Mouse (Mus musculus): ENCODE results near the gene Eaf2.

Gene Eaf2

GRCm38 (mm10) chr16:36874583-36875275, at the start of gene Eaf2, which contains the start of gene Golgb1:
Gene Eaf2, minus strand, starts transcription at chr16:36875003.
Gene Golgb1, plus strand, starts transcription at chr16:36875140.
- DNase-seq (ENCODE audit: inconsistent age in 2 of 2, low spot score in 1 of 2): peak; percentile 97 to 98

GRCm38 (mm10) chr16:36924312-36924711, 49.5 kb upstream of the Eaf2 start:
- peak; percentile 56 to 77 for DNase-seq (ENCODE audit: inconsistent age in 2 of 2, low spot score in 1 of 2)

GRCm38 (mm10) chr16:36921980-36922379, 47.2 kb upstream of the Eaf2 start:
- DNase-seq (ENCODE audit: inconsistent age in 2 of 2, low spot score in 1 of 2): no peak

GRCm38 (mm10) chr16:36921067-36921613, 46.3 kb upstream of the Eaf2 start:
- DNase-seq (ENCODE audit: inconsistent age in 2 of 2, low spot score in 1 of 2): no peak

GRCm38 (mm10) chr16:36920410-36920809, 45.6 kb upstream of the Eaf2 start:
- DNase-seq (ENCODE audit: inconsistent age in 2 of 2, low spot score in 1 of 2): no peak

- DNase-seq (ENCODE audit: inconsistent age in 2 of 2, low spot score in 1 of 2): no peak
Observed at GRCm38 (mm10) chr16:36918505-36918904, 43.7 kb upstream of the Eaf2 start.

- no peak for DNase-seq (ENCODE audit: inconsistent age in 2 of 2, low spot score in 1 of 2)
Observed at GRCm38 (mm10) chr16:36914195-36914594, 39.4 kb upstream of the Eaf2 start.

GRCm38 (mm10) chr16:36912311-36912710, 37.5 kb upstream of the Eaf2 start:
- no peak for DNase-seq (ENCODE audit: inconsistent age in 2 of 2, low spot score in 1 of 2)

- no peak for DNase-seq (ENCODE audit: inconsistent age in 2 of 2, low spot score in 1 of 2)
Observed at GRCm38 (mm10) chr16:36911909-36912308, 37.1 kb upstream of the Eaf2 start.

GRCm38 (mm10) chr16:36903156-36903555, 28.4 kb upstream of the Eaf2 start:
- peak; percentile 16 to 76 for DNase-seq (ENCODE audit: inconsistent age in 2 of 2, low spot score in 1 of 2)

GRCm38 (mm10) chr16:36896712-36897111, 21.9 kb upstream of the Eaf2 start:
- DNase-seq (ENCODE audit: inconsistent age in 2 of 2, low spot score in 1 of 2): no peak

- no peak for DNase-seq (ENCODE audit: inconsistent age in 2 of 2, low spot score in 1 of 2)
Observed at GRCm38 (mm10) chr16:36893317-36893716, 18.5 kb upstream of the Eaf2 start.

- DNase-seq (ENCODE audit: inconsistent age in 2 of 2, low spot score in 1 of 2): no peak
Observed at GRCm38 (mm10) chr16:36891415-36891814, 16.6 kb upstream of the Eaf2 start.

- DNase-seq (ENCODE audit: inconsistent age in 2 of 2, low spot score in 1 of 2): no peak
Observed at GRCm38 (mm10) chr16:36890559-36890958, 15.8 kb upstream of the Eaf2 start.

- peak; percentile 30 to 55 for DNase-seq (ENCODE audit: inconsistent age in 2 of 2, low spot score in 1 of 2)
Observed at GRCm38 (mm10) chr16:36887546-36887945, 12.7 kb upstream of the Eaf2 start.

GRCm38 (mm10) chr16:36885912-36886311, 11.1 kb upstream of the Eaf2 start:
- no peak for DNase-seq (ENCODE audit: inconsistent age in 2 of 2, low spot score in 1 of 2)

GRCm38 (mm10) chr16:36884881-36885280, 10.1 kb upstream of the Eaf2 start:
- peak in 1 of 2 experiments; percentile 49 for DNase-seq (ENCODE audit: inconsistent age in 2 of 2, low spot score in 1 of 2)

- DNase-seq (ENCODE audit: inconsistent age in 2 of 2, low spot score in 1 of 2): no peak
Observed at GRCm38 (mm10) chr16:36882737-36883343, 8.0 kb upstream of the Eaf2 start.

- peak in 1 of 2 experiments; percentile 38 for DNase-seq (ENCODE audit: inconsistent age in 2 of 2, low spot score in 1 of 2)
Observed at GRCm38 (mm10) chr16:36877316-36877715, 2.5 kb upstream of the Eaf2 start.

GRCm38 (mm10) chr16:36875276-36875851, 561 bp upstream of the Eaf2 start:
- peak in 1 of 2 experiments; percentile 94 for DNase-seq (ENCODE audit: inconsistent age in 2 of 2, low spot score in 1 of 2)

GRCm38 (mm10) chr16:36869442-36869841, 5.4 kb downstream of the Eaf2 start:
- DNase-seq (ENCODE audit: inconsistent age in 2 of 2, low spot score in 1 of 2): no peak

GRCm38 (mm10) chr16:36863585-36863984, 11.2 kb downstream of the Eaf2 start:
- DNase-seq (ENCODE audit: inconsistent age in 2 of 2, low spot score in 1 of 2): no peak
